Mouse (Mus musculus): ENCODE measurements at regions not wholly inside any gene's neighbourhood (a gene's known extent, or its start where the extent isn't known, plus 50 kb on each side); places are given as distances from the start of the nearest gene placed in this dataset.

GRCm38 (mm10) chr12:94155110-94155858 lies 1536.7 kb upstream of the Flrt2 start:
- no peak for DNase-seq

- no peak for DNase-seq
These were observed 1509.7 kb upstream of the Flrt2 start for GRCm38 (mm10) chr12:94182358-94182757.

DNA sequence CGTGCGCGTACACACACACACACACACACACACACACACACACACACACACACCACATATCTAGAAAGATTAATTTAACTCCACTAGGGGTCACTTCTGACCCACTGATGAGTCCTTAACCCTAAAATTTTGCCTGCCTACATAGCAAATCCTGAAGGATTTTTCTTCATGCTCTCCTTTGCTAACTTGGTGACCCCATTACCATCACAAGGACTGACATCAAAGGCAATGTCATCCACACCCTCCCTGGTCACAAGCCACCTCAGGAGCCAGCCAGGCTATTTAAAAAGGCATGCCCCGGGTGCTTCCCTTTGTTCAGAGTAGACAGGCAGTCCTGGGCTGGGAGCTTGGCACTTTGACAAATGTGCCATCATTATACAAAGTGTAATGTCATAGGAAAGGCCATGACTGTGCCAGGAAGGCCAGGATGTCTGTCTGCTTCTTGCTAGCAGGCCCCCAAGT lies 1501.4 kb upstream of the Flrt2 start:
- DNase-seq = no peak

DNA sequence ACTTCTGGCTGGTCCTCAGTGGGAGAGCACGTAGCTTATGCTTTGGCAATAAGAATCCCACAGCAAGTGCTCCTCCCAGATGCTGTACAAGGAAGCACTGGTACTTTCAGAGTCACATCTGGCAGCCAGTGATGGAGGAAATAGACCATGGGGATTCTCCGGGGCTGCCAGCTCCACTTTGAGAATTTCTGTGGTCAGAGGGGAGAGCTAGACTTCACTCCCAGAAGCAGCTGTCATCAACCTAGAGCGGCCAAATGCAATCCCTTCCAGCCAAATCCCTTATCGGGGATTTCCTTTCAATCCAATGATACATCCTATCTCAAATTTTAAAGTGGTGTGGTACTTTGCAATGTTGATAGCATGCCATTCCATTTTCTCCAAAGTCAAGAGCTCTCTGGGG lies 1474.1 kb upstream of the Flrt2 start:
- DNase-seq = no peak

GRCm38 (mm10) chr12:94229894-94230293 lies 1462.1 kb upstream of the Flrt2 start:
- no peak for DNase-seq

GRCm38 (mm10) chr12:94245366-94245765 lies 1446.7 kb upstream of the Flrt2 start:
- DNase-seq = no peak

- DNase-seq = no peak
These were observed 1444.7 kb upstream of the Flrt2 start for GRCm38 (mm10) chr12:94247362-94247761.

DNA sequence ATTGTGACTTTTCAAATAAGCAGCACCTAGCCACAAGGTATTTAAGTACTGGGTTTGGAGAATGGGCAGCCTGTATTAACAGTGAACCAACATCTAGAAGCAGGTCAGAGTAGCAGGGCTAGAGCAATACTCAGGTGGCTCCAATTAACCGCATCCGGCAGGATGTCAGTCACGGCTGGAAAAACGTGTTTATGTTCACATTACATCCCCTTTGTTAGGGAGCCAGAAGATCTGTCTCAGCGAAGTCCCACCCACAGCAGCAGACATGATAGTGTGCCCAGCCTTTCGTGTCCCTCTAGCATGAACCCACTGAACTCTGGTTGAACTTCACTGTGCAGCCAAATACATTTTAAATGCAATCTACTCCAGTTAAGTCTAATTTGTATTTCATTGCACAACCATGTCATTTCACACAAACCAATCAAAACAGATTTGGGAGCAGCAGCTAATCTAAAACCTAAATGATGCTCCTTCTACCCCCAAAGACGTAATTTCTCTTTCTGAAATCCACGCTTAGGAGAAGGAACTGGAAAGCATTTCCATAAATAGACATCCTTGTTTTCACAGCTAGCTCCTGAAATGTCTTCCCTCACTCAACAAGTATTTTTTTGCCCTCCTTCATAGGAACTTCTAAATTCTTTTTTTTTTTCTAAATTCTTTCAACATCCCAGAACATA lies 1438.9 kb upstream of the Flrt2 start:
- DNase-seq = no peak

DNA sequence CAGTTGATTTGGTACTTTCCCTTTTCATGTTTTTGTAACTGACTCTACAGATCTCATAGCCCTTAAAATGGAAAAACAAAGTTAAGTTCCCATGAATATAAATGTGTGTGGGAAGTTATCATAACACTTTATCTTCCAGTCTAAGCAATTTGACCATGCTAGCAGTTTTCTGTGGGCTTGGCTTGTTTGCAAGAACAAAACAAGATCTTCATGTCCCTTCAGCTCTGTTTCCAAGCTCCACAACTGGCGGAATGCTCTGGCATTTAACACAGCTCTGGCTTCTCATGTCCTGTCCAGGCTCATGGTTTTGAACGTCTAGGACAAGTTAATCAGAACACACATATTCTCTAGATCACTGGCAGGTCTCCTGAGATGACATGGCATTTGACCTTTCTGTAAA lies 1411.1 kb upstream of the Flrt2 start:
- no peak for DNase-seq

DNA sequence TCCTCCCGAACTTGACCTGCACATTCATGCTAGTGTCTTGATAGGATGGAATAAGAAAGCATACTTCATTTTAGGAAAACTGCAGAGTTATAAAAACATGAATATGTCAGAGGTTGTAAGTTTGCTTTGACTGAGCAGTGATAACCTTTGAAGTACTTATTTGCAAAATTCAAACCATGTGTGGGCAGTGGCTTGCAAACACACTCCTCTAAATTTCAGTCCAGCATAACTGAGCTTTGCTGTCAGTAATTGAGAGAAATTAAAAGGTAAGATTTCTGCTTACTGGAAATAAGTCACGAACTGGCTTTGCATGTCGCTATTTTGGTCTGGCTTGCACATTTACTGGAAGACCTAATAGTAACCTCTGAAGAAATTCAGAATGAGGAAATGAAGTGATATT lies 1409.1 kb upstream of the Flrt2 start:
- DNase-seq = no peak

DNA sequence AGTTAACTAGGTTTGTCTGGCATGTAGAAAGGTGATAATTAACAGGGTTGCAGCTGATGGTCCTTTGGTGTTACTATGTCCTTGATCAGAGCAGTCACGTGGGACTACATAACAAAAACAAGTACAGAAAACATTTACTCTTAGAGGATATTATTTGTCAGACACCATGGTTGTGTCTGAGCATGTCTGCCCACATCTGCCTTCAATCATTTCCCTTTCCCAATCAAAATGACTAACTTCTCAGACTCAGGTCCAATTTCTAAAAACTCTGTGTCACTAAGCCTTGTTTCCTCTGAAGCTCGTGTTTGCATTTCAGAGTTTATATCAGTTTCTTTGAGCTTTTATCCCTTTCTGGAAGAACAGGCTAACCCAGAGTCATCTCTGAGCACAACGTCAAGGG lies 1408.5 kb upstream of the Flrt2 start:
- no peak for DNase-seq

DNA sequence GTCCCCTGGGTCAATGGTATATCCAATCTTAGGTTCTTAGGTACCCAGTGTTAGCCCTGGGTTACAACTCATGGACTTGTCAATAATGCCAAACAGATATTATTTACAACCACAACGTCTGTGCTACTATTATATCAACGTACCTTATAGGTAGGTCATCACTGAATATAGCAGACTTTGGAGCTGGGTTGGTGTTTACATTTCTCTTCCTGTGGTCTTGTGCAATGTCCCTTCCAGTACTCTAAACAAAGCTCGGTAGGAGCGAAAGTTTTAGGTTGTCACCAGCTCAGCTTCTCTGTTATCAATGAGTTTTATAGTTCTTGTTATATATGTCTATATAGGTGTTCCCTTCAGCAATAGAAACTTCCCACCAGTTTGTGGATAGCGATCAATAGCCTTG lies 1394.2 kb upstream of the Flrt2 start:
- no peak for DNase-seq

DNA sequence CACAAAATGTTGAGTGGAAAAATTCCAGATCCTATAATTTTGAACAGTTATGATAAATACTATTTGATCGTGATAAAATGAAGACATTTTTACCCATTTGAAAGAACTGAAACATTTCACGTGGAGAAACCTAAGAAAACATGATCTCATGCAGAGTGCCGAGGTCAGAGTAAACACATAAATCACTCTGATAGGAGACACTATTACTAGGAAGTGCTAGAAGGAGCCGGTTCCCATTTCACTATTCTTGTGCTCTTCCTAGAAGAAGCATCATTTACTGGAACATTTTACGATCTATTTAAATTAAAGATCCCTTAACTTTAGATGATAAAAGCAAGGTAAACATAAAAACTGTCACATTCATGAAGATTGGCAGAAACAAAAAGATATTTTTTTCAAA lies 1359.7 kb upstream of the Flrt2 start:
- DNase-seq = no peak

DNA sequence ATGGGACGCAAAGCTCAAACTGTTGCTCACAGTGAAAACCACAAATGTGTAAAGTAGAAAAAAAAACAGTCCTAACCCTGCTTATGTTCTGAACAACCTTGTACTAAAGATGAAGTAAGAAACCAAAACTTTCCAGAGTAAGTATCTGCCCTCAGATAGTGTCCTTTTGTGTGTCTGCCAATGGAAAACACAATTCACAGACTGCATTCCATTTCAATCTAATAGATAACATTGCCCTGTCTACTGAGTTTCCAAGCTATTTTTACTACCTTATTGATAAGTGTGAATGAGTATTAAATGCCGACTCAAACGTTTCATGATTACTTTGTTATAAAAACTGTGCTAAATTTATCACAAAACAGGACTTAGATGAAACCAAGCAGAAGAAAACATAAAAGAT lies 1357.4 kb upstream of the Flrt2 start:
- no peak for DNase-seq

DNA sequence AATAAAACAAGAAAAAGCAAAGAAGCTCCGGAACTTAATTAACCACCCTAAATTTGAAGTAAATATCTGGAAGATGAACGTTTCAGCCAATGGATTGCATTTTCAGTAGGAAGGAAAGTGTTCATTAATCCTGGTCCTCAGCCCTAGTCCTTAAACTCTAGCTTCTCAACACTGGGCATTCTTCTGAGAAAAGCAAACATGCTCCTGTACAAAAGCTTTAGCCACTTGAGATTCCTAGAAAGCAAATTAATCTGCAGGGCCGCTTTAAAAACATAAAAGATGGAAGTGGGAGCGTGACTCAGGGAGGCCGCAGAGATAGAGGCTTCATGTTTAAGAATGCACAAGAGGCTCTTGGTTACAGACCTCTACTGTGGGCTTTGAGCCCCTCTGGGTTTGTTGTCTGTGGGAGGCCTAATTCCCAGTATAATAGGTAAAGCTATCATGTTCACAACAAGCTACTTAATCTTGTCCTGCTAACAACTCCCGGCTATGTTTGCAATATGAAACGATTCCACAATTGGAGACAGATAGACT lies 1342.3 kb upstream of the Flrt2 start:
- DNase-seq = no peak

- no peak for DNase-seq
These were observed 1327.8 kb upstream of the Flrt2 start for GRCm38 (mm10) chr12:94364269-94364668.

- DNase-seq = no peak
These were observed 1292.0 kb upstream of the Flrt2 start for GRCm38 (mm10) chr12:94399991-94400390.

DNA sequence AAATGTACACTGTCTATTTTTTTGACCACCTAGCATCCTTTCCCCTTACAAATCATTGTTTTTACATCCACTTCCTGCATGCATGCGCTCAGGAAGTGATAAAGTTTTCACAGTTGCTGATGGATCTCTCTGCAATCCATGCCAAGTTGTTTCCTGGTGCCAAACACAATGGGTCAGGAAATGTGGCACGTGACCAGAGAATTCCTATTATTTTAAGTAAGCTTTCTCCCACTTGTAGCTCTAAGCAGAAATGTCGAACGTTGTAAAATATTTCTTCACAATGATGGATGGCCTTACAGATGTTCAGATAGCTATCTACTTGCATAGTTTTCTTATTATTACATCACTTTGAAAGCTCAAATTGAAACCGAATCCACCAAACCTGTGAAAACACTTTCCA lies 1271.1 kb upstream of the Flrt2 start:
- no peak for DNase-seq

- DNase-seq = no peak
These were observed 1270.3 kb upstream of the Flrt2 start for GRCm38 (mm10) chr12:94421743-94422142.

- DNase-seq = no peak
These were observed 1267.6 kb upstream of the Flrt2 start for GRCm38 (mm10) chr12:94424340-94424981.

- no peak for DNase-seq
These were observed 1242.5 kb upstream of the Flrt2 start for GRCm38 (mm10) chr12:94449517-94449916.

GRCm38 (mm10) chr12:94468027-94468426 lies 1224.0 kb upstream of the Flrt2 start:
- no peak for DNase-seq

DNA sequence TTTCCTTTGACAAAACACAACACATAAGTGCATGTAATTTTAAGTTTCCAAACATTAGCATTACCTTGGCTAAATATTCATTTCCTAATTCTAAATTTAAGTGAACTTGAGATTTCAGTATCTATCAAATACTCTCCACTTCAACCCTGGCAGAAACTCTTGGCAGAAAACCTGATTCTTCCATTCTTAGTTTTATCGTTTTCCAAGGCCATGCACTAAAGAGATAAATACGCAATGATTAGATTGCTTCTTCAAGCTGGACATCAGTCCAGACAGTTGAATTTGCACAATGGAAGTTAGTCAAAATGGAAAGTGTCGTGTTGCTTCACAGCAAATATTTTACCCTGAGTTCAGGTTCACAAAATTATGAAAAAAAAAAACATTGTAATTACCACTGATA lies 1223.4 kb upstream of the Flrt2 start:
- DNase-seq = no peak

DNA sequence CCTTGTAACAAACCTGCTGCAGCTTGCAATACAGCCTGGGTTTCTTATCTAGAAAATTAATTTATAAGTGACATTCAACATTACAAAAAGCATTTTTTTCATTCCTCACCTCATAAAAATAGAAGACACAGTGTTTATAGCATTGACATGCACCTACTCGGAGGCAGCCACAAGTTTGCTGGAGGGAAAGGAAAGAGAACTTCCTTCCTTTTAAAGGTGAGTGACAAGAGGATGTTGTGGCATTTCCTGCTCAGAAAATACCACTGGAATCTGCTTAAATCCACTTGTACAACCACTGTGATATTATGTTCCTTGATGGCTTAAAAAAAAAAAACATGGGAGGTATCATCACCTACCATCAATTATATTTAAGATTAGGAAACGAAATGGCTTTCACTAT lies 1222.2 kb upstream of the Flrt2 start:
- DNase-seq = no peak
